Mouse (Mus musculus): ENCODE data around the gene Pdss2. TPM values are rescaled to one million over a fixed set of nuclear protein-coding genes. Genes with fewer than 3 reads are reported as not detected.
"Not testable (repeated sequence)": the region's sequence is repeated elsewhere in the genome, so short reads cannot be mapped to it uniquely, and the experiment has no call there.

Gene Pdss2
- polyA plus RNA-seq, 1 experiment from 2014 or later: 15.1 TPM

DNA sequence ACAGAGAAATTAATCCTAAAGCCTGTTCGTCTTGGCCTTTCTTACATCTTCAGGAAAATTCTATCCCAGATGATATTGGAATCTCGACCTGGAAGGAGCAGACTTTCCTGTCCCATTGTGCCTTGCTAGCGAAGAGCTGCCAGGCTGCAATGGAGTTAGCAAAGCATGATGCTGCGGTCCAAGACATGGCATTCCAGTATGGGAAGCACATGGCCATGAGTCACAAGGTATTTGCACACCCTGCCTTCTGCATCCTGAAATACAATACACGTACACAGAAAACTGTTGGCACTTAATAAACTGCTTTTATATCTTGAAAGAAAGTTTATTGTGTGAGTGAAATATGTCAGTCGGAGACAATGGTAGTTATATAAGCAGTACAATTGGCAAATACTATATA lies 172.5 kb downstream of the Pdss2 start:
- Histone ChIP-seq H3K4me3 (no peak overlapping the region), H3K4me1 (no peaks in the 10 kb centered on the region), H3K27ac (replicated peaks) (no peak overlapping the region), H3K9me3 (no peaks in the 10 kb centered on the region), H3K4me2 (replicated peaks) (no peak overlapping the region), H3K9ac (replicated peaks) (no peak overlapping the region), H3K27me3 (no peaks in the 10 kb centered on the region), H3K36me3 (0 out of 2 replicates have a peak, but pooled peaks cover 2% of the 10 kb centered on the region)
- 90% methylated on average over 6 of the region's 6 CpGs for whole genome bisulfite sequencing
- ATAC-seq (replicated peaks): no peak

DNA sequence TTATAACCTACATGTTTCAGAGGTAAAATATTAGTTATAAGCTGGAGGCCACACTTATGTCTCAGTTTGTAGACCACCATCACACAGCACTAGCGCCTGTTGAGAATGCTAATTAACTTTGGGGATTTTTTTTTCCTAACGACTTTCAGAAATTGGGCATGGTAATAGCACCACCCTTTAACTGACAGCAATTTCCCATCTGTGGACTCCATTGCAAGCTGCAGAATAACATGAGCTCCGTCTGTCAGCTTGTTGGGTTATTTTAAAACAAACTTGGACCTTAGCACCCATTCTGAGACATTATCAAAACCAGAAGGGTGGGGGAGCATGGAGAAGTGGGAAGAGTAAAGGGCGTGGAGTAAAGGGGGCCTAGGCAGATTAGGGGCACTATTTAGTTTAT lies 174.5 kb downstream of the Pdss2 start:
- peak; percentile 51; the same call in 1 of the 2 replicates for ATAC-seq (replicated peaks)
- 0 out of 2 replicates have a peak overlapping the region, but pooled peaks have one; percentile 5 for H3K27ac ChIP-seq (replicated peaks)
- H3K9ac ChIP-seq (replicated peaks): no peak overlapping the region
- H3K4me3 ChIP-seq: no peak overlapping the region
- no peak overlapping the region for H3K4me2 ChIP-seq (replicated peaks)
- 53% methylated on average over 4 of the region's 4 CpGs for WGBS
- H3K4me1 ChIP-seq: peaks cover 1% of the 10 kb centered on the region; the same call in 1 of the 2 replicates
- H3K36me3 ChIP-seq: 0 out of 2 replicates have a peak, but pooled peaks cover 2% of the 10 kb centered on the region
- no peaks in the 10 kb centered on the region for H3K9me3 ChIP-seq
- H3K27me3 ChIP-seq: no peaks in the 10 kb centered on the region

DNA sequence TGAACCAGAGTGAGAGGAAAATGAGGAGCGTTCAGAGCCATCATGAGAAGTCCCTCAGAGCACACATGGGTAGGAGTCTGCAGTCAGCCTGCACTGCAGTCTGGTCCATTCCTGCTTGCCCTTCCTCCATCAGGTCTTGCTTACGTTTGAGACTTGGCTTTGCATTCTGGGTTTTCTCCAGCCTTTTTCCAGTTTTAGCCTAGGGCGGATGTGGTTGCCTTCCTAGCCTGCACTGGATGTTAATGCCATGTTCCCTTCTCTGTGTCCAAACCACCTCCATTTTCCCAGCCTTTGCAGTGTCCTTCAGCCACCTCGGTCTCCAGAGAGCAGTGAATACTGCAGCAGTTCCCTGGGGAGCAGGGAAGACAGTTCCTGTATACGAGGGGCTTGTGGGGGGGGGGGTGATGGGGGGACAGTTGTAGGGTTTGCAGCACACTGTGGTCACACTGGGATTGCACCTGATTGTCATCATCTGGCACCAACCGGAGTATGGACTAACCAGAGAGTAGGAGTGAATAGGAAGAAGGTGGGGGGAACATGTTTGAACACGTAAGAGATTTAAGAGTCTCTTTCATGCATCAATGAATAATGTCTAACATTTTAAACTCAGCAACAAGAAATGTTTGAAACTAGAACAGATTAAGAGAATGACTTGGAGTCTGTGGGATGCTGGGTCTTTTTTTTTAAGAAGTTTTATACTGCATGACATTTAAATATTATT lies 178.5 kb downstream of the Pdss2 start:
- no peak for ATAC-seq (replicated peaks)
- Histone ChIP-seq H3K4me3 (no peak overlapping the region), H3K9me3 (no peaks in the 10 kb centered on the region), H3K4me2 (replicated peaks) (no peak overlapping the region), H3K36me3 (0 out of 2 replicates have a peak, but pooled peaks cover 2% of the 10 kb centered on the region), H3K27me3 (no peaks in the 10 kb centered on the region), H3K4me1 (peaks cover 3% of the 10 kb centered on the region; the same call in 1 of the 2 replicates), H3K27ac (replicated peaks) (no peak overlapping the region), H3K9ac (replicated peaks) (no peak overlapping the region)
- WGBS: 75% methylated on average over 7 of the region's 7 CpGs

DNA sequence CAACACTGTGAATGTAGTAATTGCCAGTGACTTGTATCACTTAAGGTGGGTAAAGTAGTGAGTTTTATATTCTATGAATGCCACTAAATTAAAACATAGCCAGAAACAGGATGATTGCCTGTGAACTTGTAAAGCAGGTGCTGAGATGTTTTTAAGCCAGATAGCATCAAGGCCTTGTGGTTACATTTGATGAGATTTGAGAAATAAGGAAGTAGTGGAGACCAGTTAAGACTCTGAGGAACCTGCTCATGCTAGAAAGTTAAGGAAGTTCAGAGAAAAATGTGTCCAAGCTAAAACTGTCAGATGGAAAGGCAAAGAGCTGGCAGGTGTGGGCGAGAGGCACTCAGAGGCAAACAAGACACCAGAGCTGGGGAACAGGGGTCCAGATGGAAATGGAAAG lies 184.8 kb downstream of the Pdss2 start:
- no peaks in the 10 kb centered on the region for H3K9me3 ChIP-seq
- no peak overlapping the region for H3K4me2 ChIP-seq (replicated peaks)
- no peak overlapping the region for H3K4me3 ChIP-seq
- no peak overlapping the region for H3K9ac ChIP-seq (replicated peaks)
- no peak for ATAC-seq (replicated peaks)
- H3K27me3 ChIP-seq: no peaks in the 10 kb centered on the region
- H3K4me1 ChIP-seq: no peaks in the 10 kb centered on the region
- 96% methylated on average over 1 of the region's 1 CpGs for WGBS
- no peak overlapping the region for H3K27ac ChIP-seq (replicated peaks)
- H3K36me3 ChIP-seq: no peaks in the 10 kb centered on the region

DNA sequence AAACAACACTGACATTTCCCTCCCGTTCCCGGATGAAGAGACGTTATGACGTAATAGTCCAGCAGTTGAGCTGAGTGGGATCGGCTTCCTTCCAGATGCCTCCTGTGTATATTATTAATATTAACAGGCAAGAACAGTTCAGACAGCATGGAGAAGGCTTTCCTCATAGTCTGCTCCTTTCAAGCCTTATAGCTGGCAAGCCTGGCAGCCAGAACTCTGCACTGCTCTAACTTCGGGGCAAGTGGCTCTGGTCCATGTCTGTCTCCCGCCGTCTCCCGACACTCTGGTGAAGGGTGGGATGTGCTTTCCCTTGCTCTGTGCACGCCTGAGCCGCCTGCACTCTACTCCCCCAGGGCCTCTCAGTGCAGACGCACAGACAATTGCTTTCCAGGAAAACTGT lies 185.6 kb downstream of the Pdss2 start:
- no peaks in the 10 kb centered on the region for H3K36me3 ChIP-seq
- no peaks in the 10 kb centered on the region for H3K4me1 ChIP-seq
- H3K9me3 ChIP-seq: no peaks in the 10 kb centered on the region
- H3K27ac ChIP-seq (replicated peaks): no peak overlapping the region
- H3K4me2 ChIP-seq (replicated peaks): no peak overlapping the region
- WGBS: 90% methylated on average over 12 of the region's 12 CpGs
- ATAC-seq (replicated peaks): no peak
- H3K27me3 ChIP-seq: no peaks in the 10 kb centered on the region
- H3K4me3 ChIP-seq: no peak overlapping the region
- H3K9ac ChIP-seq (replicated peaks): no peak overlapping the region

DNA sequence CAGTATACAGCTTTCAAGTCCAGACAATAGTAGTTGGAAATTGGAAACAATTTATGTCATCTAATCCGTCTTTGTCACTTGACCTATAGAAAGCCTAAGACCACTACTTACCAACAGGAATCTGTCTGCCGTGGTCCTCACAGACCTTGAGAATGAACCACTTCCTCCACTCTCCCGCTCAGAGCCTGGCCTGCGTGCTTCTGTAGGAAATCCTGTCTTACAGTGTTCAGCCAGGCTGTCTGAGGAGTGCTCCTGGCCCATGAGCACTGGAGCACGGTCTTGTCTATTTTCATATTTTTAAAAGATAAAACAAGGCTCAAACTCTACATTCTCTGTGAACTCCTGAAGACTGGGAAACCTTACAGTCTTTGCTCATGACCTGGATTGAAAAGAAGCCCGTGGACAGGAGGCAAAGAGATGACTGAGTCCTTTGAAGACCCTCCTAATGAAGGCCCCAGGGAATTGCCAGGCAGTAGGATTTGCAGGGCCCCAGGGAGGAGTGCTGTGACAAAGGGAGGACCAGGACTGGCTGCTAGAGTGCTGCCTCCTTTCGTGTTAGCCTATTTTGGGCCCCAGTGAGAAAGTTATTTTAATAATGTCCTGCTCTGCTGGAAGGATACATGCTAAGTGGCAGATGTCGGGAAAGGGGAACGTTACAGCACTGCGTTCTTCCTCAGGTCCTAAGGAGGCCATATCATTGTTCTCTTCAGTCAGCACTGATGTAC lies 188.4 kb downstream of the Pdss2 start:
- 73% methylated on average over 10 of the region's 10 CpGs for WGBS
- no peak overlapping the region for H3K4me3 ChIP-seq
- no peak overlapping the region for H3K4me2 ChIP-seq (replicated peaks)
- H3K9ac ChIP-seq (replicated peaks): no peak overlapping the region
- no peak overlapping the region for H3K27ac ChIP-seq (replicated peaks)
- H3K36me3 ChIP-seq: no peaks in the 10 kb centered on the region
- no peaks in the 10 kb centered on the region for H3K27me3 ChIP-seq
- ATAC-seq (replicated peaks): no peak
- H3K9me3 ChIP-seq: no peaks in the 10 kb centered on the region
- no peaks in the 10 kb centered on the region for H3K4me1 ChIP-seq

DNA sequence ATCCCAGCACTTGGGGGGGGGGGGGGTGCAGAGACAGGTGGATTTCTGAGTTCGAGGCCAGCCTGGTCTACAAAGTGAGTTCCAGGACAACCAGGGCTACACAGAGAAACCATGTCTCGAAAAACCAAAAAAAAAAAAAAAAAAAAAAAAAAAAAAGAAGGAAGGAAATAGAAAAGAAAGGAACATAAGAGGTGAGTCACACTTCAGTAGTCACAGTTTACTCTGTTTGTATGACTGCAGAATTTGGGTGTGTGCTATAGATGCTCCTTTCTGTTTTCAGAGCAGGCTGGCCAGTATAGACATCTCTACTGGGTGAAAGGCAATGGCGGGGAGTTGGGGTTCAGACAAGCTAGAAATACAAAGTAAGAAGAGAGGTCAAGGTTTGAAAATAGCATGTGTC lies 189.9 kb downstream of the Pdss2 start:
- H3K27ac ChIP-seq (replicated peaks); H3K4me1 ChIP-seq; H3K9me3 ChIP-seq; H3K4me3 ChIP-seq; H3K27me3 ChIP-seq; H3K4me2 ChIP-seq (replicated peaks); H3K9ac ChIP-seq (replicated peaks); H3K36me3 ChIP-seq; ATAC-seq (replicated peaks): not testable (repeated sequence)
- WGBS: 100% methylated on average over 1 of the region's 3 CpGs

DNA sequence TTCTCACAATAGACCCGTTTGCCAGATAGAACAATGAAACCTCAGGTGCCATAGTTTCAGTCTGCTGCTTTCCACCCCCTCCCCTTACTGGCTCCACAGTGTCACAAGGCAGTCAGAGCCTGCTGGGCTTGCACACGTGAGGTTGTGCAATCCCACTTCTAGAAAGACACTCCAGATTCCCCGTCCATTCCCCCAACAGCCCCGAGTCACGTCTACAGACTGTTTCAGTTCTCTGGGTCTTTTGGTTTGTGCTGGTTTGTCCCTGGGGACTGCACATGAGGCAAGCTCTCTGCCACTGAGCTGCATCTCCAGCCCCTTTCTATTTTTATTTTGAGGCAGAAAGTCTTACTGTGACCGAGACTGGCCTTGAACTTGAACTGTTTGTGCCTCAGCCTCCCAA lies 196.1 kb downstream of the Pdss2 start:
- H3K4me3 ChIP-seq: no peak overlapping the region
- H3K36me3 ChIP-seq: no peaks in the 10 kb centered on the region
- peaks cover 18% of the 10 kb centered on the region for H3K4me1 ChIP-seq
- no peak overlapping the region for H3K9ac ChIP-seq (replicated peaks)
- no peak overlapping the region for H3K4me2 ChIP-seq (replicated peaks)
- H3K27ac ChIP-seq (replicated peaks): no peak overlapping the region
- 84% methylated on average over 6 of the region's 6 CpGs for WGBS
- H3K9me3 ChIP-seq: no peaks in the 10 kb centered on the region
- H3K27me3 ChIP-seq: no peaks in the 10 kb centered on the region
- ATAC-seq (replicated peaks): no peak

DNA sequence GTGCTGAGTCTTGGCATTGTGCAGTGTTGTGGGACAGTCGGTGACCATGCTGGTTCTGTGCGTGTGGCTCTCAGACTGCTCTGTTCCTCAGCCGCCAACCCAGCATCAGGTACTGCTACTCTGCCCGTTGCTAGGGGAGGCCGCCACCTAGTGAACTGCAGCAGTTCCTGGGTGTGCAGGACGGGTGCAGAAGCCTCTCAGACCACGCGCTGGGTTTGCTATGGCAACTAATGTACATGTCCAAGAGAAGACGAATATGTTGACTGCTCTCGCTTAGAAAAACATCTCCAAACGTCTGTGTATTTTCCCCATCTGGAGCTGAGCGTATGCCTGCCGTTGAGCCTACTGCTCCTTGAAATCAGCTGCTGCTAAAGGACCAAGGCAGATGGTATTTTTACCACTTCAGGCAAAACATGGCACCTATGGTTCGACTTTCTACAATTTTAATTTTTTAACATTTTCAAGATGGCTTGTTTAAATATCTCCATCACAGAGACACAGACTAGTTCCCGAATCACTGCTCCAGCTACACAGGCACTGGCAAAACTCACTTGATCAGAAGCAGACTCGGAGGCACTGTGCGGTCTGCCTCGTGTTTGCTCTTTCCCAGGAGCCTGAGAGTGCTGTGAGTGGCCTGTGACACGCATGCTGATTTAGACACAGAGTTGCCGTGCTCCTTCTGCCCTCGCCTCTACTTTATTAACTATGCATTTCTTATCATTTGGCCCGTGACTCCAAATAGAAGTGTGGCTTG lies 199.6 kb downstream of the Pdss2 start:
- Histone ChIP-seq H3K4me1 (peaks cover 18% of the 10 kb centered on the region), H3K36me3 (no peaks in the 10 kb centered on the region), H3K9ac (replicated peaks) (no peak overlapping the region), H3K9me3 (no peaks in the 10 kb centered on the region), H3K27ac (replicated peaks) (peak overlapping the region; percentile 58), H3K4me3 (no peak overlapping the region), H3K4me2 (replicated peaks) (no peak overlapping the region), H3K27me3 (no peaks in the 10 kb centered on the region)
- WGBS: 70% methylated on average over 22 of the region's 22 CpGs
- peak; percentile 65 for ATAC-seq (replicated peaks)

DNA sequence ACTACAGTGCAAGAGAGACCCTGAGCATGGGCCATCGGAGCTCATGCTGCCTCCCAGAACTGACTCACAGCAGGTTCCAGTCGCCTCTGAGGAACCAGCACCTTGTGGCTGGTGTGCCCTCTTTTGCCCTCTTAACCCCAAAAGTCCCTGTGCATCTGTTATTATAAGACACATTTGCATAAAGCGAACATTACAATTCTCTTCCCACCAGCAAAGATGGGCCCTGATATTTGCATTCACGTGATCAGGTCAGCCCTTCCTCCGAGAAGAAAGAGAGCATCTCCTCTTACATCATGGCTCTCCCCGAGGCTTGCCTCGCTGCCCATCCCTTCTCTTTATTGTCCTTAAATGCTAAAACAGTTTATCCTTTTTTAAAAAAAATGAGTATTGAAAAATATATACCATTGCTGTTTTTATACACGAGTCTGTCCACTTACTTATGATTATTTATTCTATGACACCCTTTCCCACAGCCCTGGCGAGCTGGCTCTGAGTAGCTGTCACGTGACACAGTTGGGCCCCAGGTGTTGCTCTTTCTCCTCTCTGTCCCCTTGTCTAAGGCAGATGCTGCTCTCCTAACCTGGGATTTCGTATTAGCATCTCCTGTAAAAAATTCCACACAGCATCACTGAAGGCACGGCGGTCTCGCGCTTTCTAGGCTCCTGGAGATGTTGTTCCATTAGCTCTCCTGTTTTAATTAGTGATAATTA lies 200.9 kb downstream of the Pdss2 start:
- Histone ChIP-seq H3K27ac (replicated peaks) (no peak overlapping the region), H3K9me3 (no peaks in the 10 kb centered on the region), H3K27me3 (no peaks in the 10 kb centered on the region), H3K4me2 (replicated peaks) (no peak overlapping the region), H3K36me3 (no peaks in the 10 kb centered on the region), H3K4me1 (peaks cover 18% of the 10 kb centered on the region), H3K4me3 (no peak overlapping the region), H3K9ac (replicated peaks) (no peak overlapping the region)
- ATAC-seq (replicated peaks): no peak
- 72% methylated on average over 15 of the region's 15 CpGs for WGBS

DNA sequence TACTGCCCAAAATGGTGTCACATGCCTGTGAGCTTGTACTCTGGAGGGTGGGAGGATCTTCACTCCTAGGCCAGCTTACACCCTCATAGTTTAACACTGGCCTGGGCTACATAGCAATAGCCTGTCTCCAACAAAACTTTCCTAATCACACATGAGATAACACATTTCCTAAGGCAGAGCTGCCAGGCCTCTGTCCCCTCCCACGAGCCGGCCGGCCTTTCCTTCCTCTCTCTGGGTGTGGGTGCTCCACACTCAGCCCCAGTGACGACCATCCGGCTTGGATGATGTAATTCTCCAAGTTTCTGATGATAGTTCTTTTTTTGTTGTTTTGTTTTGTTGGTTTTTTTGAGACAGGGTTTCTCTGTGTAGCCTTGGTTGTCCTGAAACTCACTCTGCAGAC lies 203.3 kb downstream of the Pdss2 start:
- no peak overlapping the region for H3K27ac ChIP-seq (replicated peaks)
- 94% methylated on average over 5 of the region's 5 CpGs for WGBS
- no peaks in the 10 kb centered on the region for H3K9me3 ChIP-seq
- H3K4me1 ChIP-seq: peaks cover 18% of the 10 kb centered on the region
- no peak overlapping the region for H3K4me3 ChIP-seq
- no peak overlapping the region for H3K9ac ChIP-seq (replicated peaks)
- H3K36me3 ChIP-seq: no peaks in the 10 kb centered on the region
- no peak overlapping the region for H3K4me2 ChIP-seq (replicated peaks)
- H3K27me3 ChIP-seq: no peaks in the 10 kb centered on the region
- ATAC-seq (replicated peaks): no peak

Data from forebrain, embryonic 15.5 days (tissue).